Mouse (Mus musculus) embryonic facial prominence, embryonic 10.5 days (tissue): Measurements from ENCODE around the gene F11r. TPM values are rescaled to one million over a fixed set of nuclear protein-coding genes. Genes with fewer than 3 reads are reported as not detected.

Experiments
- DNase-seq: peaks from one replicate; pipeline ENCODE4 v3.0.0-alpha.2; 2017; ENCODE audit warnings: low spot score
- H3K27ac ChIP-seq: fragments of 300-500 bp; sonication (generic); replicated peaks from 2 replicates; pipeline ENCODE4 v1.5.1; 2016; ENCODE audit warnings: mild to moderate bottlenecking
- H3K27me3 ChIP-seq: fragments of 300-500 bp; sonication (generic); replicated peaks from 2 replicates; pipeline ENCODE4 v1.6.1; 2016; ENCODE audit warnings: low read depth, mild to moderate bottlenecking; ENCODE audit not compliant: poor library complexity, severe bottlenecking
- H3K36me3 ChIP-seq: fragments of 300-500 bp; sonication (generic); replicated peaks from 2 replicates; pipeline ENCODE4 v1.6.1; 2016; ENCODE audit warnings: mild to moderate bottlenecking, moderate library complexity
- H3K4me1 ChIP-seq: fragments of 300-500 bp; sonication (generic); 2 replicates; pipeline ENCODE4 v1.6.1; 2016
- H3K4me3 ChIP-seq: fragments of 300-500 bp; sonication (generic); 2 replicates; pipeline ENCODE4 v1.5.1; 2016; ENCODE audit warnings: mild to moderate bottlenecking, moderate library complexity
- H3K9me3 ChIP-seq: fragments of 300-500 bp; sonication (generic); 2 replicates; pipeline ENCODE4 v1.6.1; 2016; ENCODE audit warnings: mild to moderate bottlenecking
- WGBS: fragments of 180-500 bp; shearing (Covaris S2); methylation state at CpG from one replicate; pipeline ENCODE4 v1.1.7; 2016; 5-methylcytosine and 5-hydroxymethylcytosine counted together
- polyA plus RNA-seq: library from polyadenylated mRNA; unstranded; fragments of >200 nt; fragmentation: Nextera tagmentation; extraction: Ambion mirVana; gene quantifications from 2 replicates; pipeline ENCODE4 v1.2.1, GENCODE M21; 2016

Gene F11r
- polyA plus RNA-seq, 1 experiment from 2014 or later = 34.7 TPM

DNA sequence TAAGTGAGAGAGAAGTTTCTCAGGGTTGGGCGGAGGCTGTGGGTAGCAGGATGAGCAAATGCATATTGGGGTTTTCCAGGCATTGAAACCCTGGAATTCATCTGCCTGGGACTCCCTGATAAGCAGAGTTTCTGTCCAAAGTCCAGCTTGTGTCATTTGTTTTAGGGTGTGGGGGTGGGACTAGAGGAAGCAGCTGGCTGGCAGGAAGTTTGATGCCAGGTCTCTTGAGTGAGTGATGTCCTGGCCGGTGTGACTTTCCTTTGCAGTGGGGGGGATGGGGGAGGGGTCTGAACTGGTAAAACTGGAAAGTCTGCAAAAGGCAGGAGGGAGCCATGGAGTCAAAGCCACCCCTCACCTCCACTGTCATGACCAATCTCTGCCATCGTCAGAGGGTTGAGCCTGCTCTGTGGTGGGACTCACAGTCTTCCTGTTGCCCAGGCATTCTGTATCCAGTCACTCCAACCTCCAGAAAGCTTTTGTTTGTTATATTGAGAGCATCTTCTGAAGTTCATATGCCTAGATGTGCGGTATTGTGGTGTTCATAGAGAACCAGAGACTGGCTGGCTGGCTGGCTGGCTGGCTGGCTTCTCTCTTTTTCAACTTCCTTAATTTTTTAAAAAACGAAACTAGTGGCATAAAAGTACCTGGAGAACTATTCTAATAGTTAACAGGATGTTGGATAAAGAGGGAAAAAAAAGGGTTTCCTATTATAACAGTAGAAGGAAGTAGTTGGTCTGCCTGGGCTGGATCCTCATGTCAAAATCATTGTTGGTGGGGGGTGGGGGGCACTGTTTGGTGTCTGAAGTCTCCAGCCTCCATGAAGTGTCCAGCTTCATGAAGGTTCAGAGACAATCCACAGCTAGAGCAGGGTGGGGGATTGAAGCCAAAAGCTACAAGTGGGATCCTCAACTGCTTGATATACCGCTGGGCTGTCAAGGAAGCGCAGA is 4.4 kb downstream of the F11r start:
- peaks cover 42% of the 10 kb centered on the region for H3K4me1 ChIP-seq
- peaks cover 41% of the 10 kb centered on the region for H3K27me3 ChIP-seq
- H3K4me3 ChIP-seq = no peak overlapping the region
- H3K36me3 ChIP-seq = 0 out of 2 replicates have a peak, but pooled peaks cover 6% of the 10 kb centered on the region
- 60% methylated on average over 7 of the region's 7 CpGs for WGBS
- H3K9me3 ChIP-seq = peaks cover 8% of the 10 kb centered on the region; the same call in 1 of the 2 replicates
- no peak overlapping the region; the same call in none of the 2 replicates for H3K27ac ChIP-seq
- peak; percentile 40 for DNase-seq

DNA sequence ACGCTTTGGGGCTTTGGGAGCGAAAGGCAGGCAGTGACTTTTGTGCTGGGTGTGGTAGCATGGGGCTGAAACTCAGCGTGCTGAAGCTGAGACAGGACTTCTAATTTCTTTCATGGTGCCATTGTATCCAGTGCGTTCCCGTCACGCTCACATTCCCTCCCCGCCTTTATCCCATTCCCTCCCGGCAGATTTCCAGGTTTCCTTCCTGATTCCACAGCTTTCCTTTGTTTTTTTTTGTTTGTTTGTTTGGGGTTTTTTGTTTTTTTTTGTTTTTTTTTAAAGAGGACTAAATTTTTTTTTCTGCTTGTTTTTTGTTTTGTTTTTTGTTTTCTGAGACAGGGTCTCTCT is 5.1 kb downstream of the F11r start:
- WGBS = 70% methylated on average over 8 of the region's 8 CpGs
- H3K4me1 ChIP-seq = peaks cover 41% of the 10 kb centered on the region
- no peak for DNase-seq
- H3K4me3 ChIP-seq = no peak overlapping the region
- H3K27me3 ChIP-seq = peaks cover 35% of the 10 kb centered on the region
- peaks cover 8% of the 10 kb centered on the region; the same call in 1 of the 2 replicates for H3K9me3 ChIP-seq
- 0 out of 2 replicates have a peak, but pooled peaks cover 6% of the 10 kb centered on the region for H3K36me3 ChIP-seq
- no peak overlapping the region for H3K27ac ChIP-seq

DNA sequence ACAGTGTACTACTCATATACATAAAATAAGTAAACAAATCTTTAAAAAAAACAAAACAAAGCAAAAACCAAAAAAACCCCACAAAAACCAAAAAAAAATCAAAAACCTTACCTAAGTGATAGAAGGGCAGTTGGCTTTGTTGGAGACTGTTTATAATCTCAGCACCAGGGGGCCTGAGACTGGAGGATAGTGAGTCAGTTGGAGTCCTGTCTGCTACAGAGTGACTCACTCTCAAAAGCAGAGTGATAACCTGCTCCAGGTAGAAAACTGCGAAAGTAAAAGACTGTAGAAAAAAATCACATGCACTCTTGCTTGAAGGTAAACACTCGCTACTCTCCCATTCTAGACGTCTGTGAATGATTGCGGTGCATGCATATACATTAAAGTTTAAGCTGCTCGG is 7.7 kb downstream of the F11r start:
- H3K27ac ChIP-seq = no peak overlapping the region
- H3K36me3 ChIP-seq = 0 out of 2 replicates have a peak, but pooled peaks cover 6% of the 10 kb centered on the region
- peaks cover 28% of the 10 kb centered on the region for H3K4me1 ChIP-seq
- H3K27me3 ChIP-seq = peaks cover 8% of the 10 kb centered on the region
- H3K4me3 ChIP-seq = no peak overlapping the region
- WGBS = 93% methylated on average over 5 of the region's 5 CpGs
- peaks cover 8% of the 10 kb centered on the region; the same call in 1 of the 2 replicates for H3K9me3 ChIP-seq
- DNase-seq = no peak

DNA sequence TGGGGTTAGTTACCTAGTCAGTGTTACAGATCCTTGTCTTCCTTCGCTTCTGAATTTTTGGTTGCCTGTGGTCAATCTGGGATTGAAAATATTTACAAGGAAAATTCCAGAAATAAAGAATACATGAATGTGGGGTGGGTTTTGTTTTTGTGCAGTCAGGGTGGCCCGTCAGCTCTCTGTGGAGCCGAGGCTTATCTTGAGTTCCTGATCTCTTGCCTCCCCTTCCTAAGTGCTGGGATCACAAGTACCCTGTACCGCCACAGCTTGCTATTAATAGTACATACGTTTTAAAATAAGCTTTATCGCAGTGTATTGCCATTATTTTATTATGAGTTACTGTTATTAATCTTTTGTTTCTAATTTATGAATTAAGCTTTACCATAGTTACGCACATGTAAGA is 9.5 kb downstream of the F11r start:
- Histone ChIP-seq H3K27ac (no peak overlapping the region), H3K4me1 (peaks cover 12% of the 10 kb centered on the region), H3K4me3 (no peak overlapping the region), H3K36me3 (0 out of 2 replicates have a peak, but pooled peaks cover 6% of the 10 kb centered on the region), H3K27me3 (no peaks in the 10 kb centered on the region), H3K9me3 (peaks cover 8% of the 10 kb centered on the region; the same call in 1 of the 2 replicates)
- DNase-seq = no peak
- WGBS = 80% methylated on average over 7 of the region's 7 CpGs

DNA sequence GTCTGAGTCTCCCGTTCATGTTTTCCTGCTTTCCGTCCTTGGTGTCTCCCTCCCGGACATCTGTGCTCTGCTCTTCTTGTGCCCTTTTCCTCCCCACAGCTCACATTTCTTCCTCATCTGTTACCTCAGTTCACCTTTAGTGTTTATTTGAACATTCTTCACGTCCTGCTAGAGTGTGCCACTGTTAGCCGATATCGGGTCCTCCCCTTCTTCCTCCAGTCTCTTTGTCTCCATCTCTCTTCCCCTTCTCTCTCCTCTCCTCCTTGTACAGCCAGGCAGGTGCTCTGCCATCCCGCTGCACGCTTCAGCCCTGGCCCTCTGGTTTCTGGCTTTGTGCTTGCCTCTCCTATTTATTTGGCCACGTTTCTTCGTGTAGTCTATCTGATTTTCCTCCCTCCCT is 10.4 kb downstream of the F11r start:
- 66% methylated on average over 10 of the region's 10 CpGs for WGBS
- peaks cover 8% of the 10 kb centered on the region for H3K4me1 ChIP-seq
- DNase-seq = no peak
- no peak overlapping the region for H3K27ac ChIP-seq
- H3K4me3 ChIP-seq = no peak overlapping the region
- H3K36me3 ChIP-seq = 0 out of 2 replicates have a peak, but pooled peaks cover 6% of the 10 kb centered on the region
- peaks cover 8% of the 10 kb centered on the region; the same call in 1 of the 2 replicates for H3K9me3 ChIP-seq
- H3K27me3 ChIP-seq = no peaks in the 10 kb centered on the region

DNA sequence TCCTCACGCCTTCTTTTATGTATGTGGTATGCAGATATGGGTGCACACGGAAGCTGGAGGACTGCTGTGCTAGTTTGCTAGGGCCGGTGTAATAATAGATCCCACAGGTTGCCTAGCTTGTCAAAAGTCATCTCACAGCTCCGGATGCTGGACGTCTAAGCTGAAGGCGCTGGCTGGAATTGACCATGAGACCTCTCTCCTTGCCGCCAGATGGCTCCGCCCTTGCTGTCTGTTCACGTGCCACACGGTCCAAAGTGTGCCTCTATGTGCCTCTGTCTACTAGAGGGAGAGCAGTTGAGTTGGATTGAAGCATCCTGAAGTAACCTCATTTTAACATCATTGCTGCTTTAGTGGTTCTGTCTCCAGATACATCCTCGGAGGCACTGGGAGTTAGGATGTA is 12.7 kb downstream of the F11r start:
- Histone ChIP-seq H3K27ac (no peak overlapping the region), H3K4me3 (no peak overlapping the region), H3K4me1 (peaks cover 8% of the 10 kb centered on the region), H3K36me3 (no peaks in the 10 kb centered on the region), H3K9me3 (no peaks in the 10 kb centered on the region; the same call in 1 of the 2 replicates), H3K27me3 (no peaks in the 10 kb centered on the region)
- no peak for DNase-seq
- WGBS = 90% methylated on average over 11 of the region's 11 CpGs

DNA sequence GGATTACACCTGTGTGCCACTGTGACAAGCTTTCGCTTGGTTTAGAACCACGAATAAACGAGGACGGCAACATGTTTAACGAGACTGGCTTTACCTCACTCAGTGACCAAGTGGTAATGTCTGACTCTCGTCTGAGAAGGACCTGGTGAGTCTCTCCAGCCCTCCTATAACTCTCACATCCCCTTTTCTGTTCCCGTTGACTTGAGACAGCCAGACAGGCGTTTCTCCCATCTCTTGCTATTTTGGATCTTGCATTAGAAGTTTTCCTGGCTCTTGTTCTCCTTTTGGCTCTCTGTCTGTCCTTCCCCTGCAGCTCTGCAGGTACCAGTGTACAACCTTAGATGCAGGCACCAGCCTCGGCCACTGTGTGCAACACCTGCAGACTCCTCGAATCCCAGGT is 13.7 kb downstream of the F11r start:
- Histone ChIP-seq H3K27me3 (no peaks in the 10 kb centered on the region), H3K27ac (no peak overlapping the region), H3K4me1 (peaks cover 8% of the 10 kb centered on the region), H3K4me3 (no peak overlapping the region), H3K36me3 (no peaks in the 10 kb centered on the region), H3K9me3 (no peaks in the 10 kb centered on the region; the same call in 1 of the 2 replicates)
- WGBS = 88% methylated on average over 10 of the region's 10 CpGs
- DNase-seq = no peak

DNA sequence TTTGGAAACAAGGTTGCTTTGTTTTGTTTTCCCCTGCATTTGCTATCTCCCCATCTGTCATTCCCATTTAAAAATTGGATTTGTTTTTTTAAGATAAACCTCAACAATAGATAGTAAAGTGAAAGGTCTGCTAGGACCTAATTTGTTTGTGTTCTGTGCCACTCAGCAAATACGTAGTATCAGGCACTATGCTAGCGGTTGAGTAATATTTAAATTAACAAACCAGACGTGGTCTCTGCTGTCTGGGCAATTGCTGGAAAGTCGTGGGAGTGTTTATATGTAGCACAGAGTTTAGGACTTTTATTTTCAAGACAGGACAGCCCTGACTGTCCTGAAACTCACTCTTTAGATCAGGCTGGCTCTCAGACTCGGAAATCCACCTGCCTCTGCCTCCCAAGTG is 15.2 kb downstream of the F11r start:
- Histone ChIP-seq H3K4me1 (peaks cover 4% of the 10 kb centered on the region), H3K27ac (no peak overlapping the region), H3K27me3 (no peaks in the 10 kb centered on the region), H3K36me3 (no peaks in the 10 kb centered on the region), H3K9me3 (no peaks in the 10 kb centered on the region), H3K4me3 (no peak overlapping the region)
- DNase-seq = no peak
- WGBS = 76% methylated on average over 5 of the region's 5 CpGs

DNA sequence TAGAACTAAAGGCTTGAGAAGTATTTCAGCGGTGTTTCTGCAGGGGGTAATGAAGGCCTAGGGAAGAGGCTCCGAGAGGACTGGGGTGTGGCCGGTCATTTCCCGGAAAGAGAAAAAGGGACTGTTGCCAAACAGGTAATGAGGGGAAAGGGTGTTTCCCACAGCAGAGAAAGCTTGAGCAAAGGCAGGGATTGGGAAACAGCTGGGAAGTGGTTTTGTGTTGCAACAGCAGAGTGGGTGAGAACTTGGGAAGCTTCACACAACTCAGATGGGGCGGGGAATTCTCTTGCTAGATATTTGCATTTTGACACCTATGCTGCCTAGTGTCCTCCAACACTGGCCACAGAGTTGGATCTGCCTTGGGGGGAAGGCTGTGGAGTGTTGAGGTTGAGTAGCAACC is 15.6 kb downstream of the F11r start:
- no peaks in the 10 kb centered on the region for H3K36me3 ChIP-seq
- H3K27ac ChIP-seq = no peak overlapping the region
- H3K9me3 ChIP-seq = no peaks in the 10 kb centered on the region
- H3K27me3 ChIP-seq = no peaks in the 10 kb centered on the region
- WGBS = 89% methylated on average over 5 of the region's 5 CpGs
- H3K4me3 ChIP-seq = no peak overlapping the region
- peaks cover under 1% of the 10 kb centered on the region; the same call in 1 of the 2 replicates for H3K4me1 ChIP-seq
- DNase-seq = no peak

DNA sequence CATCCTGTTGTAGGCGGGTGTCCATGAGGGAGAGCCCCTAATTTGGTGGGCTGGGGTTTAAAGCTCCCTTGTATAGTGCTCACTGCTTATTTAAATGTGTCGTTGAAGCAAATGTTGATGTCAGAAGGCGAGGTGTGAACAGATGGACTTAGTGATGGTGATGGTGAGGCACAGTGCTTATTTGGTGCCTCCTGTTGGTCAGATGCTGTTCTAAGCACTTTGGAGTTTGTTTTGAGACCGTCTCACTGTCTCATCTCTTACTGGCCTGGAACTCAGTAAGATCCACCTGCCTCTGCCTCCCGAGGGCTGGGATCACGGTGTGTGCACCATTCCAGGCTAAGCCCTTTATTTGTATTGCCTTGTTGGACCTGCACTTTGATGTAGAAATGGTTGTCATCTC is 17.6 kb downstream of the F11r start:
- peaks cover 4% of the 10 kb centered on the region for H3K4me1 ChIP-seq
- H3K27me3 ChIP-seq = no peaks in the 10 kb centered on the region
- no peak for DNase-seq
- H3K36me3 ChIP-seq = no peaks in the 10 kb centered on the region
- H3K4me3 ChIP-seq = no peak overlapping the region
- H3K9me3 ChIP-seq = no peaks in the 10 kb centered on the region
- no peak overlapping the region for H3K27ac ChIP-seq
- WGBS = 83% methylated on average over 6 of the region's 6 CpGs

DNA sequence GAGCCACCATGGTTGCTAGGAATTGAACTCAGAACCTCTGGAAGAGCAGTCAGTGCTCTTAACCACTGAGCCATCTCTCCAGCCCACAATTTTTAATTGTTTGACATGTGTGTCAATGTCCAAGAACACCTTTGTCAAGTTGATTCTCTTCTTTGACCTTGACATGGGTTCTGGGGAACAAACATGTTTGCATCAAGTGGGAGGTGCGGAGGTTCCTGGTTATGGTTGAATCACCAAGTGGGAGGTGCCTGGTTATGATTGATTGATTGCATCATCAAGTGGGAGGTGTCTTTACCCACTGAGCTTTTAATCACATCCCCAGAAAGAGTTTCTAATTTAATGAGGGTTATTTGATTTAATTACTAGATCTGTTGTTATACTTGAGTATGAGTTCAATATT is 20.2 kb downstream of the F11r start:
- Histone ChIP-seq H3K27ac (no peak overlapping the region), H3K4me1 (peaks cover 10% of the 10 kb centered on the region), H3K4me3 (no peak overlapping the region), H3K9me3 (no peaks in the 10 kb centered on the region), H3K27me3 (no peaks in the 10 kb centered on the region), H3K36me3 (peaks cover 17% of the 10 kb centered on the region)
- no peak for DNase-seq
- 92% methylated on average over 1 of the region's 1 CpGs for WGBS

DNA sequence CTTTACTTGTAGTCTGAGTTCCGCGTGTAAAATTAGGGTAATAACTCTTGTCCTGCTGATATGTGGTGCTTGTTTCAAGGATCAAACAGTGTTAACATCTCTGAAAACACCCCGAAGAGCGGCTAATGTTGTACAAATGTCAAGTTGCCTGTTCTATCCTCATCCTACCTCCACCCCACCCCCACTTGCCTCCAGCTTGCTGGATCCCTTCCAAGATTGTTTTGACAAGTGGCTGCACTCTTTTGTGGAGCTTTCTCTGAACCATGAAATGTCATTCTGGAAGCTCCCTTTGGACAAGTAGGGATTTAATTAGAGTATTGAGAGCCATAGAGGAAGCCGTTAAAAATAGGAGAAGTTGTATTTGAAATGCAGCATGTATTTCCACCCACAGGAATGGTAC is 22.5 kb downstream of the F11r start:
- H3K27me3 ChIP-seq = no peaks in the 10 kb centered on the region
- H3K4me3 ChIP-seq = no peak overlapping the region
- no peaks in the 10 kb centered on the region for H3K9me3 ChIP-seq
- no peak overlapping the region for H3K27ac ChIP-seq
- H3K4me1 ChIP-seq = peaks cover 10% of the 10 kb centered on the region
- 52% methylated on average over 5 of the region's 5 CpGs for WGBS
- DNase-seq = no peak
- peaks cover 21% of the 10 kb centered on the region for H3K36me3 ChIP-seq
